Mouse (Mus musculus) megakaryocyte, embryonic 14.5 days (primary cell): ENCODE measurements at regions not wholly inside any gene's neighbourhood (a gene's known extent, or its start where the extent isn't known, plus 50 kb on each side); places are given as distances from the start of the nearest gene placed in this dataset.

Experiments used
- FLI1 ChIP-seq: IDR thresholded peaks from 2 replicates; pipeline ENCODE4 v1.6.1; 2012; ENCODE audit warnings: low read length, inconsistent platforms, mixed read lengths
- GATA1 ChIP-seq: IDR thresholded peaks from 3 replicates; pipeline ENCODE4 v1.6.1; 2012; ENCODE audit warnings: mixed read lengths, low read length, inconsistent platforms, borderline replicate concordance

DNA sequence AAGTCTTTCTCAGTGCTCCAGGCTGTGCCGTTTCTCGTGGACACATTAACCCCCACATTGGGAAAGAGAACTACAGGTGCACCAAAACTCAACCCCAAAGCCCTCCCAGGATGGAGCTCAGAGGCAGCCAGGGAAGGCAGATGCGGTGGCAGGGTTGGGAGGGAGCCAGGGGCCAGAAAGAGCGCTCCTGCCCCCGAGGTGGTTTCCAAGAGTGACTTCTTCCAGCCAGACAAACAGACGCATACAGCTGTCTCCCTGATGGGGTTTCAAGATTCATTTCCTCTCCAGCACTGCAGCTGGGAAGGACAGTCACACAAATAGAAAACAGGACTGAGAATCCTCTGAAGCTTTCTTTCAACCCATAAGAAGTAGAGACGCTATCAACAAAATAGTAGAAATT is 303.5 kb downstream of the Tns1 start:
- TF ChIP-seq GATA1 (no peak), FLI1 (no peak)
